Mouse (Mus musculus): ENCODE measurements at regions not wholly inside any gene's neighbourhood (a gene's known extent, or its start where the extent isn't known, plus 50 kb on each side); places are given as distances from the start of the nearest gene placed in this dataset.
"Not testable (repeated sequence)": the region's sequence is repeated elsewhere in the genome, so short reads cannot be mapped to it uniquely, and the experiment has no call there.

GRCm38 (mm10) chr3:81809604-81810003 is 122.8 kb upstream of the Ctso start:
- no peak overlapping the region for H3K4me2 ChIP-seq
- H3K4me3 ChIP-seq = no peak overlapping the region
- ATAC-seq (ENCODE audit: insufficient number of reproducible peaks, insufficient read depth, low FRiP score, low TSS enrichment, low read depth) = no peak
- 84% methylated on average over 2 of the region's 2 CpGs for WGBS
- H3K9me3 ChIP-seq = no peaks in the 10 kb centered on the region
- no peaks in the 10 kb centered on the region for H3K4me1 ChIP-seq
- H3K27me3 ChIP-seq = no peaks in the 10 kb centered on the region
- H3K9ac ChIP-seq = no peak overlapping the region
- H3K27ac ChIP-seq = no peak overlapping the region
- H3K36me3 ChIP-seq = no peaks in the 10 kb centered on the region

DNA sequence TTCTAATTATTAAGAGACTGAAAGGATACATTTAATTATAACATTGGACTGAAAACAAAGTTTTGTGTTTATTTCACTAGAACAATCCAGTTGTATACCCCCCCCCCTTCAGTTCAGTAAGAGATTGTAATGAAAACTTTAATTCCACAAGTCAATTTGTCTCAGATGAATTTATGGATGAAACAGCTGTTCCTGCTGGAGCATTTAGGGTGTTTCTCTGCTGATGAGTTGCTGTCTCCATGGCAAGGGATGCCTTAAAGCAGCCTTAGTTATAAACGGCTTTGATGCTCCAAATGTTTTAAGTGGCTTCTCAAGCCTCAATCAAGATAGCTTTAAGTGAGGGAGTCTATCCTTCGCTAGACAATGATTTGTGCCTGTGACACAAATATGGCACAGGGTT is 112.1 kb upstream of the Ctso start:
- H3K36me3 ChIP-seq = no peaks in the 10 kb centered on the region
- 0 out of 2 replicates have a peak, but pooled peaks cover 3% of the 10 kb centered on the region for H3K4me1 ChIP-seq
- H3K9me3 ChIP-seq = no peaks in the 10 kb centered on the region
- no peak for ATAC-seq (ENCODE audit: insufficient number of reproducible peaks, insufficient read depth, low FRiP score, low TSS enrichment, low read depth)
- no peak overlapping the region for H3K9ac ChIP-seq
- H3K4me2 ChIP-seq = no peak overlapping the region
- 64% methylated on average over 2 of the region's 2 CpGs for WGBS
- H3K4me3 ChIP-seq = no peak overlapping the region
- H3K27ac ChIP-seq = no peak overlapping the region
- no peaks in the 10 kb centered on the region for H3K27me3 ChIP-seq

GRCm38 (mm10) chr3:81829525-81829924 is 102.9 kb upstream of the Ctso start:
- Histone ChIP-seq H3K4me3 (no peak overlapping the region), H3K9me3 (no peaks in the 10 kb centered on the region), H3K36me3 (no peaks in the 10 kb centered on the region), H3K27ac (no peak overlapping the region), H3K27me3 (no peaks in the 10 kb centered on the region), H3K4me1 (no peaks in the 10 kb centered on the region), H3K9ac (no peak overlapping the region), H3K4me2 (no peak overlapping the region)
- no peak for ATAC-seq (ENCODE audit: insufficient number of reproducible peaks, insufficient read depth, low FRiP score, low TSS enrichment, low read depth)
- 83% methylated on average over 1 of the region's 2 CpGs for WGBS

DNA sequence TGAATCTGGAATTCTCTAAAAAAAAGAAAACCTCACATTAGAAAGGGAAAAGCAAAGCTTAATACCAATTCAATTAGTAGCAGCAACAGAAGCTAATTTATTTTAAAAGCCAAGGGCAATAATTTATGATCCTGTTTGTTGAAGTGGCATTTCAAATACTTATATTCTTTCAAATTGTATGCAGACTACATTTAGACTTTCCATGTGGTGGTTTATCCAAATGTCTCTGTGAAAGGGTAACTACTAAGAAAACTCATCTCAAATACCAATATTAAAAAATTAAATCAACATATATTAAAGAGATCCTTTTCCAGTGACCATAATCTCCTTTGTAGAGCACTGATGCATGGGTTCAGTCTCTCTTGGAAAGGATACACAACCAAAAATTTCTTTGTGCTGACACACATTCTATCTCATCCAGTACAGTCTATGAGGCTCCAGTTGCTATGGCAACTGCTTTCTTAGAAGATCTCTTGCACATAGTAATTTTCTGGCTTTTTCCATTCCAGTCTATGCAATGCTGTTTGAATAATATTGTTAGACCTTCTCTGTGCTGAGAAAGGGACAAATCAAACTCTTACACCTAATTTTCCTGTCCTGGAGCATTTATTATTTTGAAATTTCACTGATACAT is 102.3 kb upstream of the Ctso start:
- no peak for ATAC-seq (ENCODE audit: insufficient number of reproducible peaks, insufficient read depth, low FRiP score, low TSS enrichment, low read depth)
- H3K9ac ChIP-seq = no peak overlapping the region
- no peaks in the 10 kb centered on the region for H3K4me1 ChIP-seq
- H3K4me2 ChIP-seq = no peak overlapping the region
- no peak overlapping the region for H3K4me3 ChIP-seq
- H3K27me3 ChIP-seq = no peaks in the 10 kb centered on the region
- no peaks in the 10 kb centered on the region for H3K36me3 ChIP-seq
- no peak overlapping the region for H3K27ac ChIP-seq
- H3K9me3 ChIP-seq = no peaks in the 10 kb centered on the region

DNA sequence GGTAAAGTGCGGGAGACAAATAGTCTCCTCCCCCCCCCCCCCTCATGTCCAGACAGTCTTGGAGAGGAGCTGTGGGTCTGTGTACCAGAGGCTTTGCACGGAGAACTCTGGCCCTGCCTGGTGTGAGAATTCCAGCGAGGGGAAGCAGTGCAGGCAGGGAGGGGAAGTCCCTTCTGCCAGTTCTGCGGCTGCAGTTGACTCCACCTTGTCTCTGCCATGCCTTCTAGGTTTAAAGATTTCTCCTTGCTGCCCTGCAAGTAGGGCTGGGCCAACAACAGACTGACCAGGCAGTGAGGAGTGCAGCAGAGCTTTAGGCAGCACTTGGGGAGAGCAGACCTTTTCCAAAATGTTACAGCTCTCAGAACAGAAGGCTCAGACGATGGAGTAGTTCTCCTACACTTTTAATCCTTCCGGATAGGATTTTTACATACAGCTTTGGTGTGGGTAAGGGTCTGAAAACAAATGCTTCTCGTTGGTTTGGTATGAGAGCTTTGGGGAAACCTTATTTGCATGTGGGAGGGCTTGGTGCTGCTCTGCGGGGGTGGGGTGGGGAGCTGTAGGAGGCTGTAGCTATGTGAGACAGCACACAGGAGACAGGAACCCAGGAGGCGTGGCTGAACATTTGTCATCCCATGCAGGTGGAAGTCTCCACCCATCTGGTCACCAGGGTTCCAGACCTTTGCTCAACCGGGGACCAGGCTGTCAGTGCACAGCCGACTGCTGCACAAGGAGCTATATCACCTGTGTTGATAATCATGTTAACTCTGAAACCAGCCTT is 96.8 kb upstream of the Ctso start:
- WGBS = 12% methylated on average over 11 of the region's 11 CpGs
- Histone ChIP-seq H3K4me3 (no peak overlapping the region), H3K27ac (peak overlapping the region; percentile 29; the same call in 1 of the 2 replicates), H3K9ac (no peak overlapping the region), H3K4me1 (0 out of 2 replicates have a peak, but pooled peaks cover 5% of the 10 kb centered on the region), H3K4me2 (peak overlapping the region; percentile 45), H3K36me3 (no peaks in the 10 kb centered on the region), H3K9me3 (no peaks in the 10 kb centered on the region), H3K27me3 (no peaks in the 10 kb centered on the region)
- ATAC-seq (ENCODE audit: insufficient number of reproducible peaks, insufficient read depth, low FRiP score, low TSS enrichment, low read depth) = no peak

DNA sequence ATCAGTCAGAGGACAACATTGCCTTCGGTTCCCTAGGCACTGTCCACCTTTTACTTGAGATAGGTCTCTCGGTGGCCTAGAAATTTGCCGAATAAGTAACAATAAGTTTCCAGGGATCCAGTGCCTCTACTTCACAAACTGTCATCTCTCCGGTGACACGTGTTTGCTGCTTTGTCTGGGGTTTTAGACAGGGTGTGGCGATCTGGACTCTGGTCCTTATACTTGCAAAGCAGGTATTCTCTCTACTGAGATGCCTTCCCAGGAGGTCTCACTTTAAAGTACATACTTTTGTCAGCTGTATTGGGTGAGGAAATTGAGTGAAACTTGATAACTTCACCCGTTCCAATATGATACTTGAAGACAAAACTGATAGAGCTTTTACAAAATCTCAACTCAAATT is 95.9 kb upstream of the Ctso start:
- ATAC-seq (ENCODE audit: insufficient number of reproducible peaks, insufficient read depth, low FRiP score, low TSS enrichment, low read depth) = no peak

GRCm38 (mm10) chr3:81838121-81838520 is 94.3 kb upstream of the Ctso start:
- H3K27ac ChIP-seq; ATAC-seq (ENCODE audit: insufficient number of reproducible peaks, insufficient read depth, low FRiP score, low TSS enrichment, low read depth); H3K4me1 ChIP-seq; H3K9me3 ChIP-seq; H3K4me2 ChIP-seq; H3K27me3 ChIP-seq; H3K36me3 ChIP-seq; H3K4me3 ChIP-seq; H3K9ac ChIP-seq: not testable (repeated sequence)
- 91% methylated on average over 9 of the region's 9 CpGs for WGBS

More for the DNA sequence above, 95.9 kb upstream of the Ctso start:
- H3K36me3 ChIP-seq = no peaks in the 10 kb centered on the region
- no peak overlapping the region for H3K27ac ChIP-seq
- H3K27me3 ChIP-seq = no peaks in the 10 kb centered on the region
- no peaks in the 10 kb centered on the region for H3K9me3 ChIP-seq
- no peak overlapping the region for H3K4me2 ChIP-seq
- no peak overlapping the region for H3K9ac ChIP-seq
- H3K4me1 ChIP-seq = 0 out of 2 replicates have a peak, but pooled peaks cover 5% of the 10 kb centered on the region
- WGBS = 79% methylated on average over 7 of the region's 7 CpGs
- H3K4me3 ChIP-seq = no peak overlapping the region

- WGBS = 84% methylated on average over 1 of the region's 1 CpGs
- no peak overlapping the region for H3K4me3 ChIP-seq
- H3K4me2 ChIP-seq = no peak overlapping the region
- H3K9me3 ChIP-seq = no peaks in the 10 kb centered on the region
- H3K27ac ChIP-seq = no peak overlapping the region
- no peaks in the 10 kb centered on the region for H3K4me1 ChIP-seq
- H3K36me3 ChIP-seq = no peaks in the 10 kb centered on the region
- no peak overlapping the region for H3K9ac ChIP-seq
- ATAC-seq (ENCODE audit: insufficient number of reproducible peaks, insufficient read depth, low FRiP score, low TSS enrichment, low read depth) = no peak
- no peaks in the 10 kb centered on the region for H3K27me3 ChIP-seq
These were observed 67.9 kb upstream of the Ctso start for GRCm38 (mm10) chr3:81864487-81864886.

All from embryonic facial prominence, embryonic 13.5 days (tissue).